Mouse (Mus musculus) neural tube, embryonic 15.5 days (tissue): Measurements from ENCODE around the gene Eif4b. TPM values are rescaled to one million over a fixed set of nuclear protein-coding genes. Genes with fewer than 3 reads are reported as not detected.

ENCODE experiments used
- ATAC-seq: fragments of 200-750 bp; cut with Nextera tagmentation; 2 replicates; pipeline ENCODE4 v1.8.0; 2017; ENCODE audit warnings: mild to moderate bottlenecking, moderate TSS enrichment, moderate library complexity; ENCODE audit not compliant: low FRiP score
- H3K27ac ChIP-seq: fragments of 300-500 bp; sonication (generic); replicated peaks from 2 replicates; pipeline ENCODE4 v1.5.1; 2015; ENCODE audit warnings: mild to moderate bottlenecking, inconsistent platforms
- H3K27me3 ChIP-seq: fragments of 300-500 bp; sonication (generic); replicated peaks from 2 replicates; pipeline ENCODE4 v1.6.1; 2015; ENCODE audit warnings: inconsistent platforms
- H3K36me3 ChIP-seq: fragments of 300-500 bp; sonication (generic); 2 replicates; pipeline ENCODE4 v1.6.1; 2015; ENCODE audit warnings: inconsistent platforms
- H3K4me1 ChIP-seq: fragments of 300-500 bp; sonication (generic); 2 replicates; pipeline ENCODE4 v1.6.1; 2015; ENCODE audit warnings: inconsistent platforms
- H3K4me2 ChIP-seq: fragments of 300-500 bp; sonication (generic); 2 replicates; pipeline ENCODE4 v1.6.1; 2015; ENCODE audit warnings: inconsistent platforms, mild to moderate bottlenecking, moderate library complexity
- H3K4me3 ChIP-seq: fragments of 300-500 bp; sonication (generic); replicated peaks from 2 replicates; pipeline ENCODE4 v1.5.1; 2015; ENCODE audit warnings: mild to moderate bottlenecking, inconsistent platforms
- H3K9ac ChIP-seq: fragments of 300-500 bp; sonication (generic); replicated peaks from 2 replicates; pipeline ENCODE4 v1.6.1; 2015; ENCODE audit warnings: mild to moderate bottlenecking, inconsistent platforms
- H3K9me3 ChIP-seq: fragments of 300-500 bp; sonication (generic); replicated peaks from 2 replicates; pipeline ENCODE4 v1.6.1; 2016; ENCODE audit warnings: inconsistent platforms
- WGBS: fragments of 180-500 bp; shearing (Covaris S2); methylation state at CpG from one replicate; pipeline ENCODE4 v1.1.7; 2015; ENCODE audit warnings: mixed read lengths; 5-methylcytosine and 5-hydroxymethylcytosine counted together
- polyA plus RNA-seq: library from polyadenylated mRNA; unstranded; fragments of >200 nt; fragmentation: Nextera tagmentation; extraction: Ambion mirVana; gene quantifications from 2 replicates; pipeline ENCODE4 v1.2.1, GENCODE M21; 2015

Gene Eif4b
- polyA plus RNA-seq, 1 experiment from 2014 or later = 72.6 TPM

GRCm38 (mm10) chr15:102049871-102050270 is 23.7 kb upstream of the Eif4b start:
- no peaks in the 10 kb centered on the region for H3K27me3 ChIP-seq
- ATAC-seq = no peak
- peaks cover 6% of the 10 kb centered on the region for H3K4me1 ChIP-seq
- H3K36me3 ChIP-seq = no peaks in the 10 kb centered on the region
- H3K4me2 ChIP-seq = no peak overlapping the region
- H3K9me3 ChIP-seq = no peaks in the 10 kb centered on the region
- no peak overlapping the region for H3K27ac ChIP-seq
- no peak overlapping the region for H3K4me3 ChIP-seq
- H3K9ac ChIP-seq = no peak overlapping the region

GRCm38 (mm10) chr15:102051920-102052683 is 21.5 kb upstream of the Eif4b start:
- peak overlapping the region; percentile 86 for H3K27ac ChIP-seq
- peak overlapping the region; percentile 81 for H3K4me2 ChIP-seq
- no peaks in the 10 kb centered on the region for H3K36me3 ChIP-seq
- peak; percentile 90 for ATAC-seq
- no peaks in the 10 kb centered on the region for H3K27me3 ChIP-seq
- peaks cover 6% of the 10 kb centered on the region for H3K4me1 ChIP-seq
- under 1% methylated on average over 26 of the region's 33 CpGs for WGBS
- H3K9me3 ChIP-seq = no peaks in the 10 kb centered on the region
- H3K9ac ChIP-seq = peak overlapping the region; percentile 69
- H3K4me3 ChIP-seq = peak overlapping the region; percentile 55

GRCm38 (mm10) chr15:102056495-102057174 is 16.9 kb upstream of the Eif4b start:
- Histone ChIP-seq H3K4me3 (no peak overlapping the region), H3K9me3 (no peaks in the 10 kb centered on the region), H3K27ac (no peak overlapping the region), H3K4me1 (peaks cover 6% of the 10 kb centered on the region), H3K4me2 (no peak overlapping the region), H3K27me3 (no peaks in the 10 kb centered on the region), H3K9ac (no peak overlapping the region), H3K36me3 (no peaks in the 10 kb centered on the region)
- WGBS = 92% methylated on average over 15 of the region's 15 CpGs
- no peak for ATAC-seq

GRCm38 (mm10) chr15:102065661-102066325 is 7.8 kb upstream of the Eif4b start:
- no peak overlapping the region for H3K27ac ChIP-seq
- H3K4me3 ChIP-seq = no peak overlapping the region
- peaks cover 3% of the 10 kb centered on the region; the same call in 1 of the 2 replicates for H3K4me1 ChIP-seq
- 6% methylated on average over 20 of the region's 20 CpGs for WGBS
- no peak overlapping the region for H3K9ac ChIP-seq
- H3K9me3 ChIP-seq = no peaks in the 10 kb centered on the region
- peaks cover 19% of the 10 kb centered on the region for H3K27me3 ChIP-seq
- H3K4me2 ChIP-seq = no peak overlapping the region
- H3K36me3 ChIP-seq = no peaks in the 10 kb centered on the region
- peak; percentile 89 for ATAC-seq

- H3K36me3 ChIP-seq = no peaks in the 10 kb centered on the region
- 74% methylated on average over 13 of the region's 13 CpGs for WGBS
- no peak for ATAC-seq
- no peaks in the 10 kb centered on the region for H3K9me3 ChIP-seq
- peaks cover 18% of the 10 kb centered on the region for H3K4me1 ChIP-seq
- H3K4me3 ChIP-seq = no peak overlapping the region
- H3K9ac ChIP-seq = no peak overlapping the region
- H3K27ac ChIP-seq = no peak overlapping the region
- H3K4me2 ChIP-seq = no peak overlapping the region
- peaks cover 19% of the 10 kb centered on the region for H3K27me3 ChIP-seq
These were observed 2.8 kb upstream of the Eif4b start for GRCm38 (mm10) chr15:102070476-102071467.

DNA sequence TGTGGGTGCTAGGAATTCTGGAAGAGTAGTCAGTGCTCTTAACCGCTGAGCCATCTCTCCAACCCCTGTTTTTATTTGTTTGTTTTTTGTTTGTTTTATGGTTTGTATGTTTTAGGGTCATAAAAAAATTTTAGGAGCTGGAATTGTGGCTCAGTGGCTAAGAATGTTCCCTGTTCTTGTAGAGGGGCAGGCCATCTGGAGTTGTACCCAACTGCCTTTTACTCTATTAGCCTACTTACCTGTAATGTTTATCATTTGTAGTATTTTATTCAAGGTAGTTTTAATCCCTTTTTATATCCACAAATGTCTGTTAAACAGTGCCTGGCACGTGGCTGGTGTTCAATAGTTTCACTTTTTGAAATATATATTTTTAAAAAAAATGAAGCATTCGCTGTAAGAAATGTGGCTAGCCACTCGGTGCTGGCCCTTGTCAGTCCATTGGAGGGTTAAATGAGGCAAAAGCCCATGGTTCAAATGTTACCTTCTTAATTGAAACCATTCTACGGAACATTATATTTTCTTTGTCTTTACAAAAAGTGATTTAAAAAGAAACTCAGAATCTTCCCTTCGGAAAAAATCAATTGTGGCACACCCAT is 512 bp upstream of the Eif4b start:
- H3K4me2 ChIP-seq = peak overlapping the region; percentile 79
- ATAC-seq = peak; percentile 30
- H3K36me3 ChIP-seq = no peaks in the 10 kb centered on the region
- H3K4me1 ChIP-seq = peaks cover 25% of the 10 kb centered on the region
- peak overlapping the region; percentile 95 for H3K4me3 ChIP-seq
- no peaks in the 10 kb centered on the region for H3K9me3 ChIP-seq
- H3K27me3 ChIP-seq = 0 out of 2 replicates have a peak, but pooled peaks cover 3% of the 10 kb centered on the region
- H3K27ac ChIP-seq = peak overlapping the region; percentile 99
- 12% methylated on average over 6 of the region's 6 CpGs for WGBS
- peak overlapping the region; percentile 38 for H3K9ac ChIP-seq

- peak overlapping the region; percentile 95 for H3K9ac ChIP-seq
- ATAC-seq = peak; percentile 72
These were observed 628 bp downstream of the Eif4b start for GRCm38 (mm10) chr15:102074070-102074731.

DNA sequence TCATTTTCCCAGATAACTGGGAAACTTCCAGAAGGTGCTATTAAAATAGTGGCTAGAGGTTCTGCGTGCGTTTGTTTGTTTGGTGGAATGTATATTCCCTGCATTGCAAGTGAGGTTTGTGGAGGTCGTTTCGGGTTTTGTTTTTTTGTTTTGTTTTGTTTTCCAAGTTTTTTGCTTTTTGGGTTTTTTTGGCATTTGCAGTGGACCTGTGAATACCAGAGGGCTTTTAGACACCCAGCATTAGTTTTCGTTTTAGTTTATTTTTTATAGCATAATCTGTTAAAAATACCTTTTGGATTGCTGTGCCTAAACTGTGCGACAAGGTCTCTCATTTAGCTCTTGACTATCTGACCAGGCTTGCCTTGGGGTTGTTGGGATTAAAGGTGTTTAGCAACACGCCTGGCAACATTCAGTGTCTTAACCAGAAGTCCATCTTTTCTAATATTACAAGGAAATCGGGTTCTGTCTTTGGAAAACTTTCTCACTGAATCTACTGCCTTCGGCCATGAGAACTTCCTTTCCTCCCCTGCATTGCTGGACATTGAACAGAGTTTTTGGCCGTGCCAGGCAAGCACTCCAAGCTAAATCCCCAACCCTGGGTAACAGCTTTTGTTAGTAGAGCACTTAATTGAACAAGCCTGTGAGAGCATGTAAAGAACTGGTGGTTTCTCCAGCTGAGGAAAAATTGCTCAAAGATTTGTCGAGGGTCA is 1.5 kb downstream of the Eif4b start:
- Histone ChIP-seq H3K4me2 (peak overlapping the region; percentile 79), H3K9ac (peak overlapping the region; percentile 95), H3K27me3 (no peaks in the 10 kb centered on the region), H3K4me3 (peak overlapping the region; percentile 95), H3K27ac (peak overlapping the region; percentile 99; the same call in 1 of the 2 replicates), H3K9me3 (no peaks in the 10 kb centered on the region), H3K4me1 (peaks cover 28% of the 10 kb centered on the region), H3K36me3 (no peaks in the 10 kb centered on the region)
- ATAC-seq = no peak
- WGBS = 20% methylated on average over 11 of the region's 11 CpGs

More at GRCm38 (mm10) chr15:102074070-102074731, 628 bp downstream of the Eif4b start:
- Histone ChIP-seq H3K36me3 (no peaks in the 10 kb centered on the region), H3K27me3 (no peaks in the 10 kb centered on the region), H3K4me1 (peaks cover 27% of the 10 kb centered on the region), H3K4me2 (peak overlapping the region; percentile 79), H3K9me3 (no peaks in the 10 kb centered on the region), H3K4me3 (peak overlapping the region; percentile 95), H3K27ac (peak overlapping the region; percentile 99)
- WGBS = under 1% methylated on average over 57 of the region's 57 CpGs

GRCm38 (mm10) chr15:102077111-102077677 is 3.6 kb downstream of the Eif4b start:
- Histone ChIP-seq H3K9ac (no peak overlapping the region), H3K4me3 (no peak overlapping the region), H3K36me3 (0 out of 2 replicates have a peak, but pooled peaks cover 1% of the 10 kb centered on the region), H3K9me3 (no peaks in the 10 kb centered on the region), H3K4me1 (peaks cover 32% of the 10 kb centered on the region), H3K27me3 (no peaks in the 10 kb centered on the region), H3K4me2 (no peak overlapping the region), H3K27ac (no peak overlapping the region)
- 97% methylated on average over 2 of the region's 2 CpGs for WGBS
- no peak for ATAC-seq
